Mouse (Mus musculus) c-Kit-positive CD71-negative TER-119-negative erythroid progenitor cells, embryonic 14.5 days (primary cell): ENCODE results near the gene Fndc9.
A peak's percentile ranks its signal among the peaks of the same experiment; 100 is the strongest.

ENCODE experiments used
- DNase-seq: peaks from one replicate; pipeline ENCODE4 v3.0.0-alpha.2; 2013; ENCODE audit warnings: low read depth

The Fndc9 gene

GRCm38 (mm10) chr11:46236976-46237375 lies 1.6 kb downstream of the Fndc9 start:
- peak; percentile 66 for DNase-seq

GRCm38 (mm10) chr11:46241150-46241673 lies 5.9 kb downstream of the Fndc9 start:
- DNase-seq: peak; percentile 10

DNA sequence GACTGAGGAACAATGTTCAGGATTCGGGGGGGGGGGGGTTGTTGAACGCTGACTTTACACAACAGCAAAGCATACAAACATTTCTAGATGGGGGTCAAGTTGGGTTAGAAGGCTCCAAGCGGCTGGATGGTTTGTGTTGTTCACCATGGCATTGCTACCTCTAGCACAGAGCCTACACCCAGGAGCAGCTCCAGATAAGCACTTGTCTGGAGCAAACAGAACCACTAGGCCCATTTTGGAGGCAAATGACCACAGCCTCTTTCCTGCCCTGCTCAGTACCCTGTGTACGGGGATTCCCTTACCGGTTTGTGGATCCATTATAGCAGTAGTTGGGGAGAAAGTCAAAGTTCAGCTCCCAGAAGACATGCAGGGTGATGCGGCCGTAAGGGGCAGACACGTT lies 6.7 kb downstream of the Fndc9 start:
- DNase-seq: no peak

- no peak for DNase-seq
Measured at GRCm38 (mm10) chr11:46244731-46245604, 9.6 kb downstream of the Fndc9 start.

DNA sequence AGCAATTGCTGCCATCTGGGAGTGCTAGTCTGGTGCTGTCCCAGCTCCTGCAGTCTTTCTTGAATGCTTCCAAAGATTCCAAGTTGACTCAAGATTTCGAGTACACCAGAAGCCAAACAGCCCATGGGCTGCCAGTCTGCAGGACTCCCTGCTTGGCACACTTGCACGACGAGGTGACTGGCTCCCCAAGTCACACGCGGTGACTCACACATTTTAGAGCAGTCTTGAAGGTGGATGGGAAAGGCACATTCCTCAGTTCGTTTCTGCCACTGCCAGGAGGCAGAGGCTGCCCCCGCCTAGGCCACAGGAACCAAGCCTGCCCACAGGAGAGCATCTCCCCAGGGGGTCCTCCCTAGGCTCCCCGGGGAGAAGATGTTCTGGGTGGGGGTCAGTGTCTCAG lies 10.6 kb downstream of the Fndc9 start:
- DNase-seq: no peak

- DNase-seq: no peak
Measured at GRCm38 (mm10) chr11:46246393-46246792, 11.1 kb downstream of the Fndc9 start.

DNA sequence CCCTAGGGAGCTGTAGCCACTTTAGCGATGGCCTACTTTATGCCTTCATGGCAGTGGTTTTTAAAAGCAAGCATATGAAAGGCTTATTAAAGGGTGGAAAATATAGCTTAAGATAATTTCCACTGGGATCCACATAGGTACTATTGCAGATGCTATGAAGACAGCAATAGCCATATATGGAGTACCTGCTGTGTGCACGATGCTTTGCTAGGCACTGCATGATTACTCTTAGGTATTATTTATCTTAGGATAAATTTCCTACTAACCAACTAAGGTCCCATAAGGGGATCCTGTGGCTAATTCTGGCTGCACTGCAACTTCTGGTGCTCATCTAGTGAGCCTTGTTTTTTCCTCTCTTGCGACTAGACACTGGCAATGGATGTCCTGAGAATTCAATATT lies 13.0 kb downstream of the Fndc9 start:
- DNase-seq: no peak

DNA sequence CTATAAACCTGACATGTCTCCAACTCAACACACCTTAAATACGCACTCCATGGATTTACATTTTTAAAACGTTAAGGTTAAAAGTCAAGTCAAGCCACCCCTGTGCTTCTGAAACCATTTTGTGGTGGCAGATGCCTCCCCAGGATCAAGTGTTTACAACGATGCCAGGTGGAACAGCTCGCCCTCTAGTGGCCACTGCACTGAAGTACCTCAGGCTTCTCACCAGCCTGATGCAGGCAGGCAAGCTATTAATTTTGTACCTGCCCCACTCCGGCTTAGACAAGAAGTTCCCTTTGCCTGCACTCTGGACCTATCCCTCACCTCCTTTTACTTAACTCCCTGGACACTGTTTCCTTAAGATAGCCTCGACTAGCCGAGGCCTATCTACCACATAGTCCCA lies 16.7 kb downstream of the Fndc9 start:
- peak; percentile 47 for DNase-seq

GRCm38 (mm10) chr11:46255291-46255690 lies 20.0 kb downstream of the Fndc9 start:
- no peak for DNase-seq

DNA sequence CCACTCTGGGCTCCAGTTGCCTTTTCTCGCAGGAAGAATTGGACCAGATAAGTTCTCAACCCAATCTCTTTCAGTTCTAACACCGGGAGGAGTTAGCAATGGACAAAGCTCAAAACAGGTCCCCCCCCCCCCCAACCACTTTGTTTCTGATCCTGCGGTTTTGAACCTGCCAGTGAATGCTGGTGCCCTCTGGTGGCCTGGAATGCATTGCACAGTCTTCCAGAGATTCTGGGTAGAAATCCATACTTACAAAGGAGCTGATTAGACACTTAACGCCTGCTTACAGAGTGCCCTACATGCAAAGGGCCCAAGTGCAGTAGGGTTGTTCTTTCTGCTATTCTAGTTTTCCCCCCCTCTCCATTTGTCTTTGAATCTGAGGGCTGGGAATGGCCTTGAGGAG lies 22.9 kb downstream of the Fndc9 start:
- no peak for DNase-seq

- no peak for DNase-seq
Measured at GRCm38 (mm10) chr11:46258749-46259148, 23.4 kb downstream of the Fndc9 start.

DNA sequence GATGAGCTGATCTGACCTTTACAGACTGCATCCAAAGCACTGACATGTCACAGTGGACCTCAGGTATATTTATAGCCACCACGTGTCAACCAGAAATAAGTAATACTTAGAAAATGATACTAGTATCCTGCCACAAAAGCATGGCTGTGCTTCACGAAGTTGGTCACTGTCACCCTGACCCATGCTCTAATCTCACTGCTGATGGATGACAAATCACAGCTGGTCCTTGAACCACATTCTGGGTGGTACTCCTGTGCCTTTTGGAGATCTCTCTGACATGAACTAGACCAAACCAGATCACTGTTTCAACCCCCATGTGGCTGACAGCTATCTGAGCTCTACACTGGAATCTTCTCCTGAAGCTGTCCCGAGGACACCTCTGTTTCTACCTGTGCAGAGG lies 27.5 kb downstream of the Fndc9 start:
- DNase-seq: no peak

DNA sequence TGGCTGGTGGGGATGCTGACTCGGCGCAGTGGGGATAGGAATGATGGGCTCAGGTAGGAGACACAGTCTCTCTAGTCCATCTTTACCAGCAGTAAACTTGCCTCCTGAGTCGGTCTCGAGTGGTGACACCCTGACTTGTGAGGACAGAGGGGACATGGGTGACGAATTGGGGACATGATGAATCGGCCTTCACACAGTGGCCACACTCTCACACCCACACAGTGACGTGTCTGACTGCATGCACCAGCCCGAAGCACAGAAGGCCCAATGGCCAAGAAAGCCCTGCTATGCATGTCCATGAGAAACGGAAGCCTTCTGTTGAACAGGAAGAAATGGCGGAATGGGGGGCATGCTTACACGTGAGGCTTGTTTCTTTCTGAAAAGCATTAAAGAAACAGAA lies 28.0 kb downstream of the Fndc9 start:
- no peak for DNase-seq

GRCm38 (mm10) chr11:46264584-46264983 lies 29.3 kb downstream of the Fndc9 start:
- DNase-seq: no peak

- DNase-seq: no peak
Measured at GRCm38 (mm10) chr11:46265031-46265786, 29.9 kb downstream of the Fndc9 start.

DNA sequence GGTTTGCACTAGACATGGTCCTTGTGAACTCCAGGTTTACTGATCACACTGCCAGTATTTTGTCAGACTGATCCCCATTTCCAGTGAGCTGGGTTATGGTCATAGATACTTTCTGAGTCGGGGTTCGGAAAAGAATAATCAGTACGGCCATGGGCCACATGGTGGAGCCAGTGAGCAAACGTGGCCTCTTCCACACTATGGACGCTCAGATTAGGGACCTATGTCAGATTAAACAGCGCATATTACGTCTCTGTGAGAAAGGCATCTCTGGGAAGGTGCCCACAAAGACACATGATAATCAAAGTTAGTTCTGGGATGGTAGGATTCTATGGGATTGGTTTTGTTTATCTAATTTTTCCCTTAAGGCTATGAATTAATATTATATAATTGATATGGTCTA lies 33.7 kb downstream of the Fndc9 start:
- peak; percentile 41 for DNase-seq

DNA sequence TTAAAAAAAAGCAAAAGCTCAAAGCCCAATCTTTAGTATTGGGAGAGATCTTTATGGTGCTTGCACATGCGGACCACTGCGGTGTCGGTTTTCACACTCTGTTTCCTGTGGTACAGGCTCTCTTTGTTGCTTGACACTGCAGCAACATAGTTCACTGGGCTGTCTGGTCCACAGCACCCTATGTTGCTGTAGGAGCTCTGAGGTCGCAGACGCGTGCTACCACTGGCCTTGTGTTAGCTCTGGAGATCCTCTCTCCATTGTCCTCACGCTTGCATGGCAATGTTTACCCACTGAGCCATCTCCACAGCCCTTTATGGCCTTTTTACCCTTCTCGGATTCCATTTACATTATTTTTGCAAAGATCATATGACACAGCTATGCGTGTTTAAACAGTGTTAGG lies 34.1 kb downstream of the Fndc9 start:
- no peak for DNase-seq

DNA sequence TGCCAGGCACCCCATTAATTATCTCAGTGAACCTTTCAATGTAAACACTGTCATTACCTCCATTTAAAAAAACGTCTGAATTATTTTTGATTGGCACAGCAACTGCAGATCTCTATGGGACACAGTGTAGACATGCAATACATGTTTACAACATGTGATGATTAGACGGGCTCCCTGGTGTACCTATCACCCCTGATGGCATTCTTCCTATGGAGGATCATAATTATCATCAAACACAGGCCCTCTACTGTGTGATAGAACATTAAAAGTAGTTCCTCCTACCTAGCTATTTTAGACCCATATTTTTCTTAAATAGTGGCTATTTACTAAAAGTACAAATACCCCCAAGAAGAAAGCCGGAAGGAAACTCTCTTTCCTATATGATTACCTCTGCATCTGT lies 34.6 kb downstream of the Fndc9 start:
- DNase-seq: no peak

DNA sequence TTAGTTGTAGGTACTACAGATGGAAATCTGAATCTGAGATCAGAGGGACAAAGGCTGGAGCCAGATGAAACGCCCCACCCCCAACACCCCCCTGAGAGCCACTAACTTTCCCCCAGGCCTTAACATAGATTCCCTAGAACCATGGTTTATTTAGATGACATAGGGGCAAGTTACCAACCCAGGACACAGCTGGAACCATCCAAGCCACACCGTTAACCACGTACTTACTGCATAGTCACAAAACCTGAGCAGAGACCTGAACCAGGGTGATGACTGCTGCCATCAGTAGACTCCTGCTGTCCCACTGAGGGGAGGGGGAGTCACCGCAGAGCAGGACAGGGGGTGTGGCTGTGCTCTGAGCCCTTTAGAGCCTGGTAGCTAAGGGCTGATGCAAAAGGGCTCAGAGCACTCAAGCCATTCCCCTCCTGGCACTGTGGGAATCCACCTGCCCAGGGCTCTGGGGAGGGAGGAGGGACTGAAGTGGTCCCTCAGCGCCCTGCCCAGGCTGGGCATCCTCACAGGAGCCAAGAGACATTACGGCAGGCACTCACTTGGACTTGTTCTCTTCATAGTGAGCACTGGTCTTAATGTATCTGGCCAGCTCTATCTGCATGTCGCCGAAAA lies 36.8 kb downstream of the Fndc9 start:
- DNase-seq: no peak

DNA sequence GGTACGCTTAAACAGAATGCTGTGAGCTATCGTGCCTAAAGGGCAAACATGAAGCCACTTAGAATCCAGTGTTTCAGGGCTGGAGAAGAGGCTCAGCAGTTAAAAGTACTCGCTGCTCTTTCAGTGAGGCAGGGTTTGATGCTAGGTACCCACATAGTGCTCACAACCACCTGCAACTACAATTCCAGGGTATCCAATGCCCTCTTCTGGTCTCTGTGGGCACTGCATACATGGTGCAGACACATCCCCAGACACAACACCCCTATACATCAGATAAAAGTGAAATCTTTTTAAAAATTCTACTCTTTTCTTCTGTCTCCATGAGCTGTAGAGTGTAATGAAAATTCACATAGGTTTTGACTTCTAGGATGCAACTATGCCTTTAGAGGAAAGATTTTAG lies 38.6 kb downstream of the Fndc9 start:
- no peak for DNase-seq

GRCm38 (mm10) chr11:46275302-46275701 lies 40.0 kb downstream of the Fndc9 start:
- peak; percentile 69 for DNase-seq

GRCm38 (mm10) chr11:46276168-46276567 lies 40.8 kb downstream of the Fndc9 start:
- no peak for DNase-seq

DNA sequence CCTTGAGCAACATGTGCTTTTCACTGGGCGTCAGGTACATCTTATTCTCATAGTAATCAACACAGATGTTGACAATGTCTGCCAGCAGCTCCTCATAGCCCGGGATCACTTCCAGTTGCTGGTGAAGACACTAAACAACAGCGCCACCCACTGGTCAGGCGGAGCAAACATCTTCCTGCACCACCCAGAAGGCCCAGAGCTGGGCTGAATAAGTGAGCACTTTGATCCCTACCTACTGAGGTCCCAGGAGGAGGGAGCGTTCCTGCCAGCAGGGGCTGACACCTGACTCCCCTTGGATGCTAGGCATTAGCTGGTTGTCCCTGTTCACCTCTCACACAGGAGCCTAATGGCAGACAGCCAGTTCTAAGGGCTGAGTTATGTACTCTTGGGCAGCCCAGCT lies 41.4 kb downstream of the Fndc9 start:
- no peak for DNase-seq
